Mouse (Mus musculus) urinary bladder, postnatal 36 days (tissue): ENCODE measurements around the gene Klk6.

Experiments used
- DNase-seq, 2 experiments: peaks; one replicate each; pipeline ENCODE4 v3.0.0; 2022; ENCODE audit warnings: low spot score in 2 of 2, mixed read lengths in 1 of 2

Gene Klk6

GRCm38 (mm10) chr7:43824199-43824598, at the start of gene Klk6:
Klk6 (plus strand) TSS chr7:43824499.
- DNase-seq, result no peak

DNA sequence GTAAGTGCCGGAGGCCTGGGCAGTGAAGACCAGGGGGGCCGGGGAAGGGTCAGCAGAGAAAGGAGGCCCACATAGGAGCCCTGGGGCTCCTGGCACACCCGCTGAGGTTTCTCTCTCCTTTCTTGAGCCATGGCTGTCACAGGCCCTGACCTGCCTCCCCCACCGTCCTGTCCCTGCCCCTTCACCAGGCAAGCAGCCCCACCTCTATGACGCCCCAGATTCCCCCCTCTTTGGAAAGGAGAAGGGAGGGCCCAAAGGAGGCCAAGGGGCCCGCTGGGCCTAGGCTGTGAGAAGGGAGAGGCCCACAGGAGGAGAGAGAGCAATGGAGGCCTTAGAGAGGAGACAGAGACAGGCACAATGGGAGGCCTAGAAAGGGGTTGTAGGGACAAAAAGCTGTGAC, 49.5 kb upstream of the Klk6 start:
- DNase-seq, result no peak

DNA sequence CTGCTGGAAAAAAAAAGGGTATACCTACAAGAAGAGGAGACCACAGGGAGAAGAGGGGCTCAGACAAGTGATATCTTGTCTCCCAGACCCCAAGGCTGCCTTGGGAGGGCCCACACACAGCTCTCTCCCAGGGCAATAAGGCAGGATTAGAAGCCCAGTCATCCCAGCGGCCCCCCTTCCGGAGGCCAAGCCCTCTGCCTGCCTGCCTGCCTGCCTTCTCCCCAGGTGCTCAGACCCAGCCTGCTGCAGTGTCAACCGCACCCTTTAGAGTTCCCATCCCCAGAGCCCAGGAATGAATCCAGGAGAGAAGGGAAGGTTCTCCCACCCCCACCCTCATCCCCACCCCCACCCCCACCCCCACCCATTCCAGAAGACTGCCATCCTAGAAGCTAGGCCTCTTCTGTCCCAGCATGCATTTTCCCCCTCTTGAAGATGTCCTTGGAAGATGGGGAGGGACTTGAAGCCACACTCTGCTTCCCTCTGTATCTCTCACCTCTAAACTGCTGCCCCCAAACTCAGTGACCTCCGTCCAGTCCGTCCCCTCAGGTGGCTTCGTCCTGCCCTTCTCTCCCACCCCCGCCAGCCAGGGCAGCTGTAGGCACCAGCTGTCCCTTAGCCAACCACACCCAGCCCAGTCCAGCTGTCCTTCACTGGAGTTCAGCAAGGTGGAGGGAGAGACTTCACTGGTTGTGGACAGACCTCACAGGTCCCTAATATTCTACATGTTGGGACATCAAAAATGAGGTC, 48.8 kb upstream of the Klk6 start:
- no peak for DNase-seq

DNA sequence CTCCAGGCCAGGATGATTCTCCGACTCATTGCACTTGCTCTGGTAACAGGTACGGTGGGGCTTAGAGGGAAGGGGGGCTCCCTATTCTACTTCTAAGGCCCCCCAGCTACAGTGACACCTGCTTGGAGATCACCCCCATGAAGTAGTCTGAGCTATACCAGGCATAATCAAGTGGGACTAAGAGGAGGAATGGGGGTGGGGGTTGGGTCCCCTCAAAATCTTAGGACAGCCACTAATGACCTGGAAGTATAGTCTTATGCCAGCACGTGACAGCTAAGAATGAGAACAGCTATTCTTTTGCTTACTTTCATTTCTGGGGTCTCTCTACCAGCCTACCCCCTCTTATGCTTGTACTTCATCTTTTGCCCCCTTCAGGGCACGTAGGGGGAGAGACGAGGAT, 47.8 kb upstream of the Klk6 start:
- no peak for DNase-seq

GRCm38 (mm10) chr7:43777423-43777822, 46.9 kb upstream of the Klk6 start:
- no peak for DNase-seq

GRCm38 (mm10) chr7:43778176-43778970, 45.9 kb upstream of the Klk6 start:
- no peak for DNase-seq

- no peak for DNase-seq
Measured at GRCm38 (mm10) chr7:43780241-43780640, 44.1 kb upstream of the Klk6 start.

- DNase-seq, result no peak
Measured at GRCm38 (mm10) chr7:43780746-43781145, 43.6 kb upstream of the Klk6 start, which contains the start of gene Klk10. Klk10 (plus strand) TSS chr7:43781035.

- no peak for DNase-seq
Measured at GRCm38 (mm10) chr7:43781541-43781940, 42.8 kb upstream of the Klk6 start.

DNA sequence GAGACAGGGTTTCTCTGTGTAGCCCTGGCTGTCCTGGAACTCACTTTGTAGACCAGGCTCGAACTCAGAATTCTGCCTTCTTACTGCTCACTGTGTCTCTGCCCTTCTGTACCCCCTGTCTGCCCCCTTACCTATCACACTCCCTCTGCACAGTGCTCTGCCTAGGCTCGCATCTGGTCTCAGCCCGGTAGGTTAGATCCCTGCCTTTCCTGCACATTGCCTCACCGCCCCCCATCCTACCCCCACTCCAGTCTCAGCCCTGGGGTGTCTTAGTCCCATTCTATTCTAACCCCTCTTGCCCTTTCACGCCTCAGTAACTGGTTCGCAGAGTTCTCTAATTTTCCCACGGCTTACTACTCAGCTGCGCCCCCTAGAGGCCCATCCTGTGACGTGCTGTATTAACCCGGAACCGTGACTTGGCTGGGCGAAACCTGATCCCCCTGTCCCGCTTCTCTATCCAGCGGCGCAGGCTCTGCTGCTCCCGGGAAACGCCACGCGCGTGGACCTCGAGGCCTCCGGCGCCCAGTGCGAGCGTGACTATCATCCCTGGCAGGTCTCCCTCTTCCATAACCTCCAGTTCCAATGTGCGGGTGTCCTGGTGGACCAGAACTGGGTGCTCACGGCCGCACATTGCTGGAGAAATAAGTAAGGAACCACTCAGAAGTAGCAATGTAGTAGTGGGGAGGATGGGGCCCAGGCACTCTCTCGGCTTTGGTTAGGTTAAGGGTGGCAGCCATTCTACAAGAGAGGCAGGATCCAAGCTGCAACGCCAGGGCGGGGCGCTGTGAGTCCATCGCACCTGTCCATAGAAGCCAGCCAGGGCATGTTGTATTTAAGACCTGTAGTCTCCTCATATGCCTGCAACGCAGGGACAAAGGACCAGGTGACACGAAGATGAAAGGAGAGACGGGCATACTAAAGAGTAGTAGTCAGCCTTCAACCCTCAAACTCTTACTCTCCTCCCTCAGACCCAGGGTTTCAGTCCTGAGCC, 41.7 kb upstream of the Klk6 start:
- peak; percentile 72 to 81 for DNase-seq

GRCm38 (mm10) chr7:43785286-43785685, 39.0 kb upstream of the Klk6 start:
- no peak for DNase-seq

DNA sequence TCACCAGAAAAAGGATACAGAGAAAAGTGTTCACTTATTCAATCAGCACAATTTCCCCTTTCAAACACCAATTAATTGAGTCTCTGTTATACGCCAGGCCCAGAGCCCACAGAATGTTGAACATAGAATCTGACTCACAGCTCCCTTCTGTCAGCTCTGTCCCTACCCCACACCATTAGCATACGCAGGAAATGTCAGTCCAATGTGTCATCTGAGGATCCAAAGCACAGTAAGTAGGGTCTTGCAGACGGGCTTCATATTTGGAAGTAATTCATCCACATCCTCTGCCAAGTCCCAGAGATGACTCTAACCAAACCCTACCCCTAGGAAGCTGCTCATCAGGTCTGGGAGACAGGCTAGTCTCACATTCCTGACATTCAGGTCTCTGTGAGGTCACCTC, 36.2 kb upstream of the Klk6 start:
- DNase-seq, result no peak

DNA sequence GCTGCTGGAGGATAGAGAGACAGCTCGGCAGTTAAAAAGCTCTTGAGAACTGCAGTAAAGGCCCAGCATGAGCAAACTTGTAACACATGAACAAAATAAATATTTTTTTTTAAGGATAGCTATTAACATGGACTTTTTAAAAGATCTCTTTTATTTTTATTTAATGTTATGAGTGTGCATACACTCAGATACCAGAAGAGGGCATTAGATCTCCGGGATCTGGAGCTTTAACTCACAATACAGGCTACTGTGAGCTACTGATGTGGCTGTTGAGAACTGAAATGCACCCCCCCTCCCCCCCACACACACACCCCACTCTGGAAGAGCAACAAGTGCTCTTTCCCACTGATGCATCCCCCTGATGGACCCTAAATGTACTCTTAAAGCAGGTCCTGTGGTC, 35.0 kb upstream of the Klk6 start:
- DNase-seq, result no peak

DNA sequence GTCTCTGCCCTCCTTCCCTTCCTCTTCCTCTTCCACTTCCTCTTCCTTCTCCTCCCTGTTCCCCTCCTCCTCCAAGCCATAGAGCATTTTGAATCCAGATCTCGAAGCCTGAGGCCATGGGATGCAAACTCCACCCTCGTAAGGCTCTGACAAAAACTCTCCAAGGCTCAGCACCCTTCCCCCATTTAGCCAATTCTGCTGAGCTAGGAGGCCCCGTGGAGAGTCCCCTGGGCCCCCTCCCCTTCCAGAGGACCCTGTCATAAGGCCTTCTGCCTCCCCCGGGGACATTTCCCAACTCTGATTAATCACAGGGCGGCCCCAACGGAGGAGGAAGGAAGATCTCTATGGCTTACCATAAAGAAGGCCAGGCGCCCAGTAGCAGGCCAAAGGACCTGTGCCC, 32.7 kb upstream of the Klk6 start, which contains the start of gene Klk9:
Klk9 (plus strand) TSS at position 301 of the 400 bp plus-strand sequence.
- no peak for DNase-seq

DNA sequence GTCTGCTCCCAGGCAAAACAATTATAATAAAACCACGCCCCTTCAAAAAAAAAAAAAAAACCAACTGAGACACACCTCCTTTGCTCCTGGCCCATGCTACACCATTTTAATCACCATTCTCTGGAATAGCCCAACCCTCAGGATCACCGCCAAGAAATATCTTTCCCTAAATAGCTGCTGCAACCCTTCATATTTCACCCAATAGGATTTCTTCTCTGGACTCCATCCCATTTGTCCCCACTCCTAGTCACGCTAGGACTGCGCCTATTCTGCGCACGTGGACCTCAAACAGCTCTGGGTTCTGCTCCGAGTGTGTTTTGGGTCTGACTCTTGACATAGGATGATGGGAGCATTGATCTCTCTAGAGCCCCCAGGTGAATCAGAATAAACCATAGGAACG, 27.9 kb upstream of the Klk6 start:
- DNase-seq, result no peak

DNA sequence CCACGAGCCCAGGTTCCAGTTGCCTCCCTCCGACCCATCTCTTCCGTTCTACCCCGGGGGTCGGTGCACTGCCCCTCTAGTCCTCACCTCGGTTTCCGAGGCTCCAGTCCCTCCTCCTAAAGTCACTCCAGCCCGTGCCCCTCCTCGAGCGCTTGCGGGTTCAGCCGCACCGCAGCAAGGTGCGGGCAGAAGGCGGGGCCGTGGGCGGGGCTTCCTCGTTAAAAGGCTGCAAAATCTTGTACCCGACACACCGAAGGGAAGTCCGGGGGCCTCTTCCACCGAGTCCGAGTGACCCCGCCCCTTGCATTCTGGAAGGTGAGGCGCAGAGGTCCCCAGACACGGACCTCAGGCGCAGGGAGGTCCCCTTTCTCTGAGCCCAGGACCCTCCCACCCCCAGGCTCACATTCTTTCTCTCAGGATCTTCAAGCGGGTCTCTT, 26.9 kb upstream of the Klk6 start, which contains the start of gene Klk8:
Klk8 (plus strand) TSS at position 245 of the 437 bp plus-strand sequence.
- peak in 1 of 2 experiments; percentile 32 for DNase-seq

- no peak for DNase-seq
Measured at GRCm38 (mm10) chr7:43797844-43798462, 26.3 kb upstream of the Klk6 start.

- DNase-seq, result no peak
Measured at GRCm38 (mm10) chr7:43799876-43800275, 24.4 kb upstream of the Klk6 start.

- DNase-seq, result no peak
Measured at GRCm38 (mm10) chr7:43810994-43811393, 13.3 kb upstream of the Klk6 start, which contains the start of gene Klk7. Klk7 (plus strand) TSS chr7:43811294.

DNA sequence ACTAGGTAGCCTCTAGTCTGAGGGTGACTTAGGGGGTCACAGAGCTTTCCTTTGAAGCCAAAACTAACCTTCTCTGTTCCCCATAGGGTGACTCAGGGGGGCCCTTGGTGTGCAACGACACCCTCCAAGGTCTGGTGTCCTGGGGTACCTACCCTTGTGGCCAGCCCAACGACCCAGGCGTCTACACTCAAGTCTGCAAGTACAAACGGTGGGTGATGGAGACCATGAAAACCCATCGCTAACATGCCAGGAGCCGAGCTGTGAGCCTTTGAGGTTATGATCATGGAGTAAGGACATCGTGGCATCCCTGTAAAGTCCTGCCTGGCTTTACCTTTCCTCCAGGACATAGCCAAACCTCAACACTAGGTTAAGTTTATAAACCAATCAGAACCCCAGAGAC, 9.1 kb upstream of the Klk6 start:
- DNase-seq, result no peak

GRCm38 (mm10) chr7:43816746-43817145, 7.6 kb upstream of the Klk6 start:
- DNase-seq, result no peak
